Comparison of ENCODE assay signal across 23 mouse cellular contexts in the genomic region with DNA sequence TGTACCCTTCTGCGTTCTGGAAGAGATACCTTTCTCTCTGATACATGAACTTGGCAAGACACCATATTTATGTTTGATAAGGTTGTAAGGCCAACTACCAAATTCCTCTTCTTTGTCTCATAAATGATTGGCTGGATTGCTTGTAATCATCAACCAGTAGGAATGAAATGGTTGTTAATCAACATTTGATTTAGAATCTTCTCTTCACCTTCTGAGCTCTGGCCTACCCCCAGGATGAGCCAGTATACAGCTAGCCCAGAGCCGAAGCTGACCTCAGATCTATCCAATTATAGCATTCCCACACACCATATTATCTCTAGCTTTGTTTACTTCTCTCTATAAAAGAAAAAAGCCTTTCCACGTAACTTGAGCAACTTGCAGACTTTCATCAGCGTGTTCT.
DNase-seq lines count a peak whose midpoint lies in the region; ATAC-seq and TF ChIP-seq lines count a peak whose summit lies in the region.
"Had no signal": no experiment of that assay in that cellular context is flagged by ENCODE, and none has a peak within 500 bp of the region (broad histone marks: within the 10 kb centered on the region; RNA-seq: fewer than 3 reads in every experiment).

No protein-coding gene starts in this region.

- WGBS in kidney, adult 2 months, result 32% methylated on average over 4 of the region's 4 CpGs
- WGBS in kidney, embryonic 15.5 days, result 48% methylated on average over 4 of the region's 4 CpGs
- 39% methylated on average over 4 of the region's 4 CpGs for WGBS in kidney, postnatal 0 days

- ATAC-seq in kidney, embryonic 15.5 days (replicated peaks; ENCODE audit: low FRiP score), result 0 out of 2 replicates have a peak, but pooled peaks have one; percentile 66
- no peak for ATAC-seq in kidney, postnatal 0 days (replicated peaks; ENCODE audit: low FRiP score, low read depth)
- ATAC-seq: activated CD4-positive, CD25-positive, alpha-beta regulatory T cell, adult 4 months; CD4-positive, CD25-positive, alpha-beta regulatory T cell, adult 4 months; forebrain, embryonic 13.5 days; forebrain, embryonic 15.5 days; Patski had no signal

- no peaks in the 10 kb centered on the region for H3K9me3 ChIP-seq in kidney, embryonic 15.5 days (replicated peaks)
- H3K9me3 ChIP-seq in kidney, postnatal 0 days (replicated peaks; ENCODE audit: low read length), result no peaks in the 10 kb centered on the region
- H3K9me3 ChIP-seq: embryonic facial prominence, embryonic 10.5 days; embryonic facial prominence, embryonic 12.5 days; forebrain, embryonic 13.5 days; forebrain, embryonic 15.5 days had no signal

- H3K36me3 ChIP-seq in kidney, adult 2 months (ENCODE audit: control insufficient read depth, insufficient read depth, low read length), result no peaks in the 10 kb centered on the region
- H3K36me3 ChIP-seq in kidney, embryonic 15.5 days, result no peaks in the 10 kb centered on the region
- no peaks in the 10 kb centered on the region for H3K36me3 ChIP-seq in kidney, postnatal 0 days (ENCODE audit: insufficient read depth, low read length)
- H3K36me3 ChIP-seq: embryonic facial prominence, embryonic 10.5 days; embryonic facial prominence, embryonic 12.5 days; forebrain, embryonic 15.5 days; G1E had no signal

- TF ChIP-seq CTCF in kidney, adult 2 months (conservative IDR thresholded peaks at IDR 0.05; ENCODE audit: insufficient read depth, insufficient read length, low read depth, low read length), result no peak
- no peak for TF ChIP-seq CTCF in kidney, postnatal 0 days (IDR thresholded peaks at IDR 0.05; ENCODE audit: low read depth)

- no peaks in the 10 kb centered on the region for H3K27me3 ChIP-seq in kidney, adult 2 months (replicated peaks; ENCODE audit: control insufficient read depth, insufficient read depth, low read length)
- no peaks in the 10 kb centered on the region for H3K27me3 ChIP-seq in kidney, embryonic 15.5 days
- no peaks in the 10 kb centered on the region for H3K27me3 ChIP-seq in kidney, postnatal 0 days (ENCODE audit: insufficient read depth, low read length)
- H3K27me3 ChIP-seq: embryonic facial prominence, embryonic 12.5 days; forebrain, embryonic 13.5 days; forebrain, embryonic 15.5 days; Patski had no signal

- peak; percentile 52 for DNase-seq in kidney, adult 2 months
- no peak for DNase-seq in kidney, postnatal 10 days
- no peak for DNase-seq in kidney, adult 18-20 months
- DNase-seq in kidney, postnatal 0 days (ENCODE audit: low spot score), result peak; percentile 12
- no peak for DNase-seq in kidney, postnatal 25 days
- DNase-seq: adrenal gland, adult 8-10 months; adrenal gland, postnatal 14 days; adrenal gland, postnatal 36 days; B cell, adult 2 months; cerebellum, adult 11-12 months; cerebellum, adult 2 months; cerebellum, adult 9-10 months; cerebellum, postnatal 10 days; cerebellum, postnatal 25 days had no signal

- H3K4me1 ChIP-seq in kidney, adult 2 months (ENCODE audit: control insufficient read depth, insufficient read depth, low read length), result peaks cover 5% of the 10 kb centered on the region; the same call in 1 of the 2 replicates
- no peaks in the 10 kb centered on the region for H3K4me1 ChIP-seq in kidney, embryonic 15.5 days
- no peaks in the 10 kb centered on the region for H3K4me1 ChIP-seq in kidney, postnatal 0 days (replicated peaks; ENCODE audit: insufficient read depth, low read length)
- H3K4me1 ChIP-seq: embryonic facial prominence, embryonic 10.5 days; embryonic facial prominence, embryonic 12.5 days; forebrain, embryonic 13.5 days; forebrain, embryonic 15.5 days had no signal

- no peak for TF ChIP-seq POLR2A in kidney, adult 2 months (IDR thresholded peaks at IDR 0.05; ENCODE audit: low read depth, low read length)

- no peak overlapping the region for H3K9ac ChIP-seq in kidney, embryonic 15.5 days
- no peak overlapping the region for H3K9ac ChIP-seq in kidney, postnatal 0 days (ENCODE audit: low read depth, low read length)
- H3K9ac ChIP-seq: embryonic facial prominence, embryonic 12.5 days; forebrain, embryonic 13.5 days; forebrain, embryonic 15.5 days had no signal

- no peak overlapping the region for H3K4me2 ChIP-seq in kidney, embryonic 15.5 days
- no peak overlapping the region for H3K4me2 ChIP-seq in kidney, postnatal 0 days (ENCODE audit: low read length)
- H3K4me2 ChIP-seq: embryonic facial prominence, embryonic 12.5 days; forebrain, embryonic 13.5 days; forebrain, embryonic 15.5 days had no signal

- H3K27ac ChIP-seq in kidney, adult 2 months (ENCODE audit: insufficient read depth, low read depth, low read length), result peak overlapping the region; percentile 16; the same call in 1 of the 2 replicates
- 0 out of 2 replicates have a peak overlapping the region, but pooled peaks have one; percentile 13 for H3K27ac ChIP-seq in kidney, embryonic 15.5 days
- no peak overlapping the region for H3K27ac ChIP-seq in kidney, postnatal 0 days
- H3K27ac ChIP-seq: embryonic facial prominence, embryonic 10.5 days; embryonic facial prominence, embryonic 12.5 days; forebrain, embryonic 13.5 days; forebrain, embryonic 15.5 days had no signal

- H3K4me3 ChIP-seq in kidney, adult 2 months (ENCODE audit: insufficient read depth, low read depth, low read length), result no peak overlapping the region
- no peak overlapping the region for H3K4me3 ChIP-seq in kidney, embryonic 15.5 days (replicated peaks)
- H3K4me3 ChIP-seq in kidney, postnatal 0 days (replicated peaks; ENCODE audit: low read depth, low read length), result no peak overlapping the region
- H3K4me3 ChIP-seq: embryonic facial prominence, embryonic 10.5 days; embryonic facial prominence, embryonic 12.5 days; forebrain, embryonic 13.5 days; forebrain, embryonic 15.5 days had no signal

Comparison
In these comparisons a context has a peak if more than half of its experiments do, and no peak if none do; other contexts are left out.
1. DNase-seq: peak in kidney, adult 2 months (single experiment) and kidney, postnatal 0 days (single experiment); none in kidney, postnatal 10 days (single experiment), kidney, adult 18-20 months (single experiment) and kidney, postnatal 25 days (0 of 2).